Mouse (Mus musculus) MEL (cell line): ENCODE measurements around the gene Ctdspl. TPM values are rescaled to one million over a fixed set of nuclear protein-coding genes. Genes with fewer than 3 reads are reported as not detected.

Source experiments
- DNase-seq: peaks from one replicate; pipeline ENCODE4 v3.0.0; 2011; ENCODE audit warnings: low read depth, low spot score
- H3K27ac ChIP-seq: 2 replicates; pipeline ENCODE4 v1.5.1; 2012; ENCODE audit warnings: low read depth, mild to moderate bottlenecking, control low read depth, low read length, moderate library complexity; ENCODE audit not compliant: control insufficient read depth
- H3K27me3 ChIP-seq, 2 experiments: fragments of 150-350 bp in 1 of 2; sonication (generic) in 1 of 2; 2 replicates each; pipeline ENCODE4 v1.6.1; 2012; ENCODE audit warnings: low read length in 2 of 2, mild to moderate bottlenecking in 2 of 2, improper control_type of control experiment in 1 of 2, moderate library complexity in 1 of 2; ENCODE audit not compliant: insufficient read depth in 2 of 2, control insufficient read depth in 1 of 2
- H3K36me3 ChIP-seq, 2 experiments: 2 replicates each; pipeline ENCODE4 v1.6.1; 2012 to 2014; ENCODE audit warnings: low read length in 2 of 2, improper control_type of control experiment in 1 of 2, inconsistent platforms in 1 of 2, mild to moderate bottlenecking in 1 of 2; ENCODE audit not compliant: insufficient read depth in 2 of 2, control insufficient read depth in 1 of 2
- H3K4me1 ChIP-seq, 2 experiments: fragments of 150-350 bp in 1 of 2; sonication (generic) in 1 of 2; 2 replicates each; pipeline ENCODE4 v1.6.1; 2012; ENCODE audit warnings: low read length in 2 of 2, improper control_type of control experiment in 1 of 2, mild to moderate bottlenecking in 1 of 2; ENCODE audit not compliant: insufficient read depth in 2 of 2, control insufficient read depth in 1 of 2
- H3K4me3 ChIP-seq, 2 experiments: fragments of 150-350 bp in 1 of 2; sonication (generic) in 1 of 2; 2 replicates each; pipeline ENCODE4 v1.5.1; 2012; ENCODE audit warnings: low read depth in 2 of 2, low read length in 2 of 2, mild to moderate bottlenecking in 2 of 2, moderate library complexity in 2 of 2, control low read depth in 1 of 2, improper control_type of control experiment in 1 of 2; ENCODE audit not compliant: control insufficient read depth in 1 of 2, insufficient read depth in 1 of 2
- H3K79me2 ChIP-seq: 2 replicates; pipeline ENCODE4 v1.6.1; 2012; ENCODE audit warnings: mild to moderate bottlenecking, low read length, moderate library complexity; ENCODE audit not compliant: control insufficient read depth, poor library complexity, insufficient read depth
- H3K9ac ChIP-seq: 2 replicates; pipeline ENCODE4 v1.6.1; 2012; ENCODE audit warnings: low read depth, mild to moderate bottlenecking, control low read depth, low read length, moderate library complexity; ENCODE audit not compliant: control insufficient read depth, poor library complexity, severe bottlenecking
- H3K9me3 ChIP-seq: fragments of 150-350 bp; sonication (generic); replicated peaks from 2 replicates; pipeline ENCODE4 v1.6.1; 2012; ENCODE audit warnings: mild to moderate bottlenecking, low read length, improper control_type of control experiment, moderate library complexity; ENCODE audit not compliant: insufficient read depth
- CHD2 ChIP-seq: IDR thresholded peaks from 2 replicates; pipeline ENCODE4 v1.6.1; 2011; ENCODE audit warnings: low read length, improper control_type of control experiment
- CTCF ChIP-seq, 3 experiments: IDR thresholded peaks in 2 of 3; conservative IDR thresholded peaks in 1 of 3; 2 replicates each; pipeline ENCODE4 v1.5.1; 2011 to 2012; ENCODE audit warnings: low read length in 3 of 3, low read depth in 2 of 3, mild to moderate bottlenecking in 2 of 3, improper control_type of control experiment in 1 of 3, inconsistent platforms in 1 of 3, mixed read lengths in 1 of 3, moderate library complexity in 1 of 3; ENCODE audit not compliant: control insufficient read depth in 1 of 3, insufficient read depth in 1 of 3, poor library complexity in 1 of 3, severe bottlenecking in 1 of 3
- EP300 ChIP-seq, 2 experiments: IDR thresholded peaks; 2 replicates each; pipeline ENCODE4 v1.6.1; 2011; ENCODE audit warnings: improper control_type of control experiment in 2 of 2, low read length in 2 of 2, low read depth in 1 of 2, mild to moderate bottlenecking in 1 of 2
- GABPA ChIP-seq: IDR thresholded peaks from 2 replicates; pipeline ENCODE4 v1.6.1; 2012; ENCODE audit warnings: low read depth, mild to moderate bottlenecking, inconsistent platforms, low read length, improper control_type of control experiment, moderate library complexity
- JUND ChIP-seq: IDR thresholded peaks from 2 replicates; pipeline ENCODE4 v1.6.1; 2011; ENCODE audit warnings: low read depth, mild to moderate bottlenecking, improper control_type of control experiment, low read length
- MAX ChIP-seq: IDR thresholded peaks from 2 replicates; pipeline ENCODE4 v1.6.1; 2011; ENCODE audit warnings: low read length, improper control_type of control experiment
- MAZ ChIP-seq: IDR thresholded peaks from 2 replicates; pipeline ENCODE4 v1.6.1; 2012; ENCODE audit warnings: low read depth, mild to moderate bottlenecking, inconsistent platforms, low read length, improper control_type of control experiment
- MXI1 ChIP-seq: IDR thresholded peaks from 2 replicates; pipeline ENCODE4 v1.6.1; 2011; ENCODE audit warnings: mild to moderate bottlenecking, low read depth, low read length, improper control_type of control experiment
- MYB ChIP-seq: IDR thresholded peaks from 2 replicates; pipeline ENCODE4 v1.6.1; 2011; ENCODE audit warnings: mild to moderate bottlenecking, low read depth, low read length, improper control_type of control experiment
- NRF1 ChIP-seq: IDR thresholded peaks from 2 replicates; pipeline ENCODE4 v1.6.1; 2014; ENCODE audit warnings: low read depth, mild to moderate bottlenecking, inconsistent platforms, low read length, improper control_type of control experiment, moderate library complexity; ENCODE audit not compliant: poor library complexity, insufficient read depth, severe bottlenecking
- POLR2A ChIP-seq, 2 experiments: IDR thresholded peaks; 2 replicates each; pipeline ENCODE4 v1.6.1; 2011 to 2012; ENCODE audit warnings: low read length in 2 of 2, mild to moderate bottlenecking in 2 of 2, control low read depth in 1 of 2, improper control_type of control experiment in 1 of 2, low read depth in 1 of 2, moderate library complexity in 1 of 2; ENCODE audit not compliant: control insufficient read depth in 1 of 2, insufficient read depth in 1 of 2, poor library complexity in 1 of 2
- SIN3A ChIP-seq: IDR thresholded peaks from 2 replicates; pipeline ENCODE4 v1.6.1; 2012; ENCODE audit warnings: low read length, improper control_type of control experiment, inconsistent platforms
- UBTF ChIP-seq: IDR thresholded peaks from 2 replicates; pipeline ENCODE4 v1.6.1; 2012; ENCODE audit warnings: low read depth, mild to moderate bottlenecking, inconsistent platforms, low read length, improper control_type of control experiment, moderate library complexity, borderline replicate concordance; ENCODE audit not compliant: insufficient read depth
- ZC3H11A ChIP-seq: IDR thresholded peaks from 2 replicates; pipeline ENCODE4 v1.6.1; 2012; ENCODE audit warnings: low read depth, mild to moderate bottlenecking, inconsistent platforms, low read length, improper control_type of control experiment
- ZNF384 ChIP-seq: IDR thresholded peaks from 2 replicates; pipeline ENCODE4 v1.6.1; 2012; ENCODE audit warnings: low read depth, mild to moderate bottlenecking, inconsistent platforms, low read length, improper control_type of control experiment
- polyA plus RNA-seq, 2 experiments: library from polyadenylated mRNA; stranded (reverse) in 1 of 2; unstranded in 1 of 2; fragments of >175 nt in 1 of 2; fragments of >200 nt in 1 of 2; gene quantifications; 2 replicates each; pipeline versions ENCODE4 v1.2.1 to v1.2.4; 2012; ENCODE audit warnings: low replicate concordance in 2 of 2, low read depth in 1 of 2; ENCODE audit not compliant: insufficient read length in 2 of 2, insufficient read depth in 1 of 2, missing spikeins in 1 of 2
- total RNA-seq: library from RNA; depleted of rRNA; stranded (reverse); fragments of 300-350 nt; gene quantifications from 2 replicates; pipeline ENCODE4 v1.2.3, GENCODE M21; 2012

Ctdspl gene
- total and polyA plus RNA-seq, 3 experiments = 15.3 to 20.7 TPM; not detected in 1

DNA sequence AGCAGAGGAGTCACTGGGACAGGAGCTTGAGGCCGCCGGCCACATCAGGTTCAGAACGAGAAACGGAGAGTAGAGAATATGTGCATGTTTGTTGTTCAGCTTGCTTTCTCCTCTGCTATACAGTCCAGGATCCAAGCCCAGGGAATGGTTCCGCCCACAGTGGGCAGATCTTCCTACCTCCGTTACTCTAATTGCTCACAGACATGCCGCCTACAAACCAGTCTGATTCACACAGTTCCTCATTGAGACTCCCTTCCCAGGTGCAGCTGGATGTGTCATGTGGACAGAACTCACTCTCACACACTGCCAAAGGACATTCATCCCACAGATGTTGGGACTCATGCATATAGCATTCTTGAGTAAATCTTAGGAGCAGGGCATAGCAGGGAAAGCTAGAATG is 51.2 kb downstream of the Ctdspl start:
- Histone ChIP-seq H3K4me3 (no peak overlapping the region), H3K4me1 (peaks cover 2 to 12% of the 10 kb centered on the region in 2 experiments; a peak in 2 of 4 replicates), H3K27me3 (no peaks in the 10 kb centered on the region), H3K36me3 (peaks cover 0 to 5% of the 10 kb centered on the region in 2 experiments; a peak in 2 of 4 replicates), H3K9ac (no peak overlapping the region), H3K79me2 (no peaks in the 10 kb centered on the region), H3K27ac (no peak overlapping the region), H3K9me3 (no peaks in the 10 kb centered on the region)
- no peak for TF ChIP-seq ZNF384
- DNase-seq = no peak

DNA sequence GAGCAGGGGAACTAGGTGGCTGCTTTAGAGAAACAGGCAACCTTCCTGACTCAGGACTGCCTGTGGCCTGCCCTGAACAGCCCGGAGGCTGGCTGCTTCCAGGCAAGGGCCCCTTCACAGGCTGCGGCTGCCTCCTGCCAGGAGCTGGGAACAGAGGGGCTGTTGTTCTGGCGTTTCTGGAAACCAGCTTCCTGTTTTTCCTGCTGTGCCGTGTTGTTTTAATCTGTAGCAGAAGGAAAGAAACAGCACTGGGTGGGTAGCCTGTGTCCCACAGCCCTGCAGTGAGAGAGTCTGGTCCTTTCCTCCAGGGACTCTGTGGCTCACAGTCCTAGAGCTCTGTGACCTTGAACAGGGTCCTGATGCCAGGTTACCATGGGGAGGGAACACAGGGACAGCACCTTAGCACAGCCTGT is 54.2 kb downstream of the Ctdspl start:
- no peak for DNase-seq
- no peak overlapping the region for H3K27ac ChIP-seq
- no peaks in the 10 kb centered on the region for H3K9me3 ChIP-seq
- H3K4me3 ChIP-seq = no peak overlapping the region
- no peaks in the 10 kb centered on the region for H3K4me1 ChIP-seq
- H3K79me2 ChIP-seq = no peaks in the 10 kb centered on the region
- TF ChIP-seq SIN3A (no peak), ZC3H11A (no peak), NRF1 (no peak), CHD2 (no peak), UBTF (no peak), CTCF (IDR thresholded peaks at IDR 0.05 in 2 of 3, conservative IDR thresholded peaks at IDR 0.05 in 1 of 3; ENCODE audit: control insufficient read depth in 1 of 3, insufficient read depth in 1 of 3, low read depth in 2 of 3, low read length in 3 of 3, poor library complexity in 1 of 3, severe bottlenecking in 1 of 3) (no peak), MAX (no peak), MYB (no peak), MAZ (no peak), GABPA (no peak), POLR2A (IDR thresholded peaks at IDR 0.05; ENCODE audit: control insufficient read depth in 1 of 2, insufficient read depth in 1 of 2, low read depth in 1 of 2, low read length in 2 of 2, poor library complexity in 1 of 2) (no peak), JUND (no peak), MXI1 (no peak)
- no peaks in the 10 kb centered on the region for H3K27me3 ChIP-seq
- H3K36me3 ChIP-seq = no peaks in the 10 kb centered on the region
- no peak overlapping the region for H3K9ac ChIP-seq

DNA sequence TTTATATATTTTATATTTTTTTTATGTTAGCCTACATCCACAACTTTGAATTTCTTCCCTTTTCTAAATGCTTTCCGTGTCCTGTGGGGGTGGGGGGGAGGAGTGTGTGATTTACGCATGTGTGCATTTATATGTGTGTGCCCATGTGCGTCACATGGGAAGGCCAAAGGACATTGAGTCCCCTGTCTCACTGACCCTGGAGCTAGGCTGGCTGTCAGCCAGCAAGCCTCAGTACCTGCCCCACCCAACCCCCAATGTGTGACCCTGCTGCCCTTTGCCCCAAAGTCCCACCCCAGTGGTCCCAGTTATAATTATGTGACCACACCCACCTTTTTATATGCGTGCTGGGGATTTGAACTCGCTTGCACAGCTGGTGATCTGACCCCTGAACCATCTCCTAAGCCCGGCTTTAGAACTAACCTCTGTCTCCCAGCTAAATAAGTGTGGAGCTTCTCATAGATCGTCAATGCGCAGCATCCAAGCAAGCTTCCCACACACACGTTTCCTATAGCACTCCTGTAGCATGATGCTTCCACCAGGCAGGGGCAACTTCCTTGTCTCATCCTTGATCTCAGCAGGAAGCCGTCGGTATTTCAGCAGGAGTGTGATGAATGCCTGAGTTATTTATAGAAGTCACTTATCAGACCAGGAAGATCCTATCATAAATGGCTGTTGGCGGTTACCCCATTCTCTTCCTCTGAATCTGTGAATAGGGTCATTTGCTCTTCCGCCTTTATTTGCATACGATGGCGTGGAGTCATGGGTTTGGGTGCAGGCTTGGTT is 58.6 kb downstream of the Ctdspl start:
- Histone ChIP-seq H3K9me3 (no peaks in the 10 kb centered on the region), H3K27me3 (no peaks in the 10 kb centered on the region), H3K4me3 (no peak overlapping the region), H3K9ac (no peak overlapping the region), H3K4me1 (no peaks in the 10 kb centered on the region), H3K27ac (no peak overlapping the region), H3K79me2 (no peaks in the 10 kb centered on the region), H3K36me3 (no peaks in the 10 kb centered on the region; a peak in 1 of 4 replicates)
- no peak for TF ChIP-seq EP300 (IDR thresholded peaks at IDR 0.05; ENCODE audit: low read depth in 1 of 2, low read length in 2 of 2)
- no peak for DNase-seq
